Mouse (Mus musculus) midbrain, embryonic 16.5 days (tissue): ENCODE measurements around the gene Safb2. TPM values are rescaled to one million over a fixed set of nuclear protein-coding genes. Genes with fewer than 3 reads are reported as not detected.
"Not testable (repeated sequence)": the region's sequence is repeated elsewhere in the genome, so short reads cannot be mapped to it uniquely, and the experiment has no call there.

Experiments used
- ATAC-seq: fragments of 200-750 bp; cut with Nextera tagmentation; 2 replicates; pipeline ENCODE4 v1.8.0; 2017; ENCODE audit warnings: moderate TSS enrichment
- H3K27ac ChIP-seq: fragments of 300-500 bp; sonication (generic); 2 replicates; pipeline ENCODE4 v1.5.1; 2014; ENCODE audit warnings: mild to moderate bottlenecking, low read length, mixed read lengths
- H3K27me3 ChIP-seq: fragments of 300-500 bp; sonication (generic); 2 replicates; pipeline ENCODE4 v1.6.1; 2014; ENCODE audit warnings: low read depth, low read length, mixed read lengths; ENCODE audit not compliant: control insufficient read depth, insufficient read depth
- H3K36me3 ChIP-seq: fragments of 300-500 bp; sonication (generic); 2 replicates; pipeline ENCODE4 v1.6.1; 2014; ENCODE audit warnings: mild to moderate bottlenecking, low read length, moderate library complexity, mixed read lengths; ENCODE audit not compliant: control insufficient read depth, insufficient read depth
- H3K4me1 ChIP-seq: fragments of 300-500 bp; sonication (generic); 2 replicates; pipeline ENCODE4 v1.6.1; 2014; ENCODE audit warnings: mild to moderate bottlenecking, low read length, mixed read lengths; ENCODE audit not compliant: control insufficient read depth, insufficient read depth
- H3K4me2 ChIP-seq: fragments of 300-500 bp; sonication (generic); 2 replicates; pipeline ENCODE4 v1.6.1; 2014; ENCODE audit warnings: mild to moderate bottlenecking, low read length, mixed read lengths
- H3K4me3 ChIP-seq: fragments of 300-500 bp; sonication (generic); 2 replicates; pipeline ENCODE4 v1.5.1; 2014; ENCODE audit warnings: low read depth, mild to moderate bottlenecking, low read length, moderate library complexity, mixed read lengths
- H3K9ac ChIP-seq: fragments of 300-500 bp; sonication (generic); 2 replicates; pipeline ENCODE4 v1.6.1; 2014; ENCODE audit warnings: low read depth, low read length, mixed read lengths
- H3K9me3 ChIP-seq: fragments of 300-500 bp; sonication (generic); replicated peaks from 2 replicates; pipeline ENCODE4 v1.6.1; 2014; ENCODE audit warnings: mild to moderate bottlenecking, low read length, mixed read lengths; ENCODE audit not compliant: control insufficient read depth, poor library complexity, severe bottlenecking
- WGBS: fragments of 180-500 bp; shearing (Covaris S2); extraction: QIAGEN DNeasy Blood & Tissue Kit; methylation state at CpG from one replicate; pipeline ENCODE4 v1.1.7; 2014; 5-methylcytosine and 5-hydroxymethylcytosine counted together
- polyA plus RNA-seq: library from polyadenylated mRNA; unstranded; fragments of >200 nt; fragmentation: Nextera tagmentation; extraction: Ambion mirVana; gene quantifications from 2 replicates; pipeline ENCODE4 v1.2.1, GENCODE M21; 2015

Safb2 gene
- polyA plus RNA-seq, 1 experiment from 2014 or later: 63.2 TPM

GRCm38 (mm10) chr17:56625495-56625894, 41.1 kb upstream of the Safb2 start:
- H3K9me3 ChIP-seq: no peaks in the 10 kb centered on the region
- no peak for ATAC-seq
- no peak overlapping the region for H3K4me3 ChIP-seq
- WGBS: 78% methylated on average over 3 of the region's 3 CpGs
- H3K27me3 ChIP-seq: no peaks in the 10 kb centered on the region
- H3K27ac ChIP-seq: no peak overlapping the region
- no peak overlapping the region for H3K9ac ChIP-seq
- H3K4me1 ChIP-seq: peaks cover 19% of the 10 kb centered on the region
- H3K4me2 ChIP-seq: peak overlapping the region; percentile 87
- peaks cover 16% of the 10 kb centered on the region for H3K36me3 ChIP-seq

- 92% methylated on average over 8 of the region's 8 CpGs for WGBS
- no peak overlapping the region for H3K27ac ChIP-seq
- H3K9me3 ChIP-seq: no peaks in the 10 kb centered on the region
- H3K36me3 ChIP-seq: peaks cover 49% of the 10 kb centered on the region
- no peak overlapping the region for H3K4me3 ChIP-seq
- ATAC-seq: no peak
- H3K27me3 ChIP-seq: no peaks in the 10 kb centered on the region
- peaks cover 10% of the 10 kb centered on the region for H3K4me1 ChIP-seq
- H3K4me2 ChIP-seq: no peak overlapping the region
- no peak overlapping the region for H3K9ac ChIP-seq
Measured at GRCm38 (mm10) chr17:56617628-56618027, 33.2 kb upstream of the Safb2 start.

- Histone ChIP-seq H3K9ac (no peak overlapping the region), H3K4me3 (no peak overlapping the region), H3K4me2 (no peak overlapping the region), H3K4me1 (peaks cover 10% of the 10 kb centered on the region), H3K27ac (no peak overlapping the region), H3K9me3 (no peaks in the 10 kb centered on the region), H3K27me3 (no peaks in the 10 kb centered on the region), H3K36me3 (peaks cover 42% of the 10 kb centered on the region)
- 82% methylated on average over 3 of the region's 3 CpGs for WGBS
- no peak for ATAC-seq
Measured at GRCm38 (mm10) chr17:56616725-56617124, 32.3 kb upstream of the Safb2 start.

- ATAC-seq: no peak
- Histone ChIP-seq H3K27me3 (no peaks in the 10 kb centered on the region), H3K9me3 (no peaks in the 10 kb centered on the region), H3K4me3 (no peak overlapping the region), H3K4me1 (peaks cover 10% of the 10 kb centered on the region), H3K9ac (no peak overlapping the region), H3K36me3 (peaks cover 36% of the 10 kb centered on the region), H3K27ac (no peak overlapping the region), H3K4me2 (no peak overlapping the region)
- 91% methylated on average over 4 of the region's 4 CpGs for WGBS
Measured at GRCm38 (mm10) chr17:56615792-56616191, 31.4 kb upstream of the Safb2 start.

- Histone ChIP-seq H3K4me2 (no peak overlapping the region), H3K36me3 (peaks cover 31% of the 10 kb centered on the region), H3K27ac (no peak overlapping the region), H3K4me3 (no peak overlapping the region), H3K9me3 (no peaks in the 10 kb centered on the region), H3K9ac (peak overlapping the region; percentile 77; the same call in 1 of the 2 replicates), H3K27me3 (no peaks in the 10 kb centered on the region), H3K4me1 (peaks cover 14% of the 10 kb centered on the region)
- no peak for ATAC-seq
- whole genome bisulfite sequencing: 91% methylated on average over 11 of the region's 11 CpGs
Measured at GRCm38 (mm10) chr17:56615136-56615784, 30.9 kb upstream of the Safb2 start.

- ATAC-seq: no peak
- H3K36me3 ChIP-seq: peaks cover 24% of the 10 kb centered on the region
- peak overlapping the region; percentile 64 for H3K4me3 ChIP-seq
- H3K4me1 ChIP-seq: peaks cover 15% of the 10 kb centered on the region
- H3K4me2 ChIP-seq: peak overlapping the region; percentile 83
- WGBS: 31% methylated on average over 14 of the region's 14 CpGs
- H3K9me3 ChIP-seq: no peaks in the 10 kb centered on the region
- no peaks in the 10 kb centered on the region for H3K27me3 ChIP-seq
- H3K9ac ChIP-seq: peak overlapping the region; percentile 77
- no peak overlapping the region for H3K27ac ChIP-seq
Measured at GRCm38 (mm10) chr17:56614391-56615135, 30.2 kb upstream of the Safb2 start.

- Histone ChIP-seq H3K9ac (peak overlapping the region; percentile 77), H3K27ac (peak overlapping the region; percentile 91), H3K36me3 (peaks cover 19% of the 10 kb centered on the region), H3K4me2 (peak overlapping the region; percentile 83), H3K4me3 (peak overlapping the region; percentile 64), H3K4me1 (peaks cover 18% of the 10 kb centered on the region)
- H3K27me3 ChIP-seq, H3K9me3 ChIP-seq, ATAC-seq: not testable (repeated sequence)
- WGBS: 1% methylated on average over 26 of the region's 26 CpGs
Measured at GRCm38 (mm10) chr17:56613893-56614292, 29.5 kb upstream of the Safb2 start.

GRCm38 (mm10) chr17:56613236-56613844, 29.0 kb upstream of the Safb2 start, which contains the start of gene Rpl36:
Rpl36 (plus strand) TSS chr17:56613416.
- Histone ChIP-seq H3K4me3 (peak within 1 kb of the TSS; percentile 64), H3K9me3 (no peaks in the 10 kb centered on the region), H3K27ac (peak within 1 kb of the TSS; percentile 91), H3K4me2 (peak within 1 kb of the TSS; percentile 83), H3K36me3 (peaks cover 17% of the 10 kb centered on the region), H3K4me1 (peaks cover 24% of the 10 kb centered on the region), H3K27me3 (no peaks in the 10 kb centered on the region), H3K9ac (peak within 1 kb of the TSS; percentile 77)
- WGBS: under 1% methylated on average over 47 of the region's 52 CpGs
- peak; percentile 61 for ATAC-seq

GRCm38 (mm10) chr17:56612565-56612939, 28.2 kb upstream of the Safb2 start:
- ATAC-seq, H3K9me3 ChIP-seq, H3K4me3 ChIP-seq, H3K27me3 ChIP-seq, H3K36me3 ChIP-seq, H3K27ac ChIP-seq, H3K4me2 ChIP-seq, H3K9ac ChIP-seq: not testable (repeated sequence)
- peaks cover 25% of the 10 kb centered on the region for H3K4me1 ChIP-seq
- 77% methylated on average over 10 of the region's 10 CpGs for WGBS
